Mouse (Mus musculus): Measurements from ENCODE around the gene Frmd4b.

DNA sequence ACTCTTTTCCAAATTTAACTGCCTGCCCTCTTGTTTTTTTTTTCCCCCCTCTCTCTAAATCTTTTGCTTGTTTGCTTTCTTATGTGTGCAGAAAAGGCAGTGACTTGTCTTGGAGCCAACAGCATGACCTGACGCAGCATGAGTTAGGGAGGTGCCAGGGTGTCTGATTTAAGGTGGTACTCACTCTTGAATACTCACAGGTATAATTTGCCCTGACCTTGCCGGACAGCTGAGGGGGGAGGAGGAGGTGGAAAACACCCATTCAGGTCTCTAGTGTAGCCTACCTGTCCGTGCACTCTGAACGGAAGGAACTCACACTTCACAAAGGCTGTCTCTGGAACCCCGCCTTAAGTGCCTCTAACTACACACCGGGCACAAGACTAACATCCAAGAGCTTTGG, 338.5 kb downstream of the Frmd4b start:
- no peak for TF ChIP-seq CTCF (IDR thresholded peaks at IDR 0.05; ENCODE audit: low read depth, low read length)
- no peak for TF ChIP-seq GATA2 (IDR thresholded peaks at IDR 0.05; ENCODE audit: borderline replicate concordance, low read depth, low read length)
- no peak for TF ChIP-seq TAL1 (conservative IDR thresholded peaks at IDR 0.05; ENCODE audit: low read depth, low read length)
- no peak for TF ChIP-seq POLR2AphosphoS5 (IDR thresholded peaks at IDR 0.05; ENCODE audit: insufficient replicate concordance, low read depth, low read length)
